Mouse (Mus musculus): ENCODE results near the gene Arid3a. TPM values are rescaled to one million over a fixed set of nuclear protein-coding genes. Genes with fewer than 3 reads are reported as not detected.
A peak's percentile ranks its signal among the peaks of the same experiment; 100 is the strongest.

Arid3a gene
- polyA plus RNA-seq, 1 experiment from 2014 or later: 11.1 TPM

DNA sequence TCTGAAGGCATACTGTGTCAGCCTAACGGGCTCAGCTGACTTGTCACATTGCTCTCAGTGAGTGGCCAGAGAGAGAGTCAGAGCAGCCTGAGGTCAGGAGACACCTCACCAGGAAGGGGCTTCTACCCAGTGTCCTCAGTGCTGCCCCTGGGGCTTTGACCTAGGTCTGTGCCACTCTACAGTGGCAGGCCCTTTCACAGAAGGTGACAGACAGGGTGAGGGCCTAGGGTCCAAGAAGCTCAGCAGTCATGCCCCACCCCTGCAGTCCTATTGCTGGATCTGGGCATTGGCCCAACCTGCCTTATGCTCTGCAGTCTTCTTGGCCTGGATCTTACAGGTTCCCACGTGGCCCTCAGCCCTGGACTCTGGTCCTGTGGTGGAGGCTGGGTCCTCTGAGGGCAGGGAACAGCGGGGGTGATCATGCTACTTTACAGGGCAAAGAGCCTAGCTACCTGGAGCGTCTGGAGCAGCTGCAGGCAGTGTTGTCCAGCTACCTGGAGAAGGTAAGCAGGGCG is 40.1 kb downstream of the Arid3a start:
- H3K27ac ChIP-seq: no peak overlapping the region
- peaks cover 42% of the 10 kb centered on the region for H3K27me3 ChIP-seq (ENCODE audit: insufficient read depth, poor library complexity, severe bottlenecking)
- peaks cover 10% of the 10 kb centered on the region for H3K4me1 ChIP-seq (replicated peaks)
- peak overlapping the region; percentile 14; the same call in 1 of the 2 replicates for H3K4me3 ChIP-seq
- no peak for DNase-seq (ENCODE audit: low spot score)
- H3K36me3 ChIP-seq: peaks cover 67% of the 10 kb centered on the region
- no peaks in the 10 kb centered on the region for H3K9me3 ChIP-seq
- WGBS: 93% methylated on average over 5 of the region's 5 CpGs

DNA sequence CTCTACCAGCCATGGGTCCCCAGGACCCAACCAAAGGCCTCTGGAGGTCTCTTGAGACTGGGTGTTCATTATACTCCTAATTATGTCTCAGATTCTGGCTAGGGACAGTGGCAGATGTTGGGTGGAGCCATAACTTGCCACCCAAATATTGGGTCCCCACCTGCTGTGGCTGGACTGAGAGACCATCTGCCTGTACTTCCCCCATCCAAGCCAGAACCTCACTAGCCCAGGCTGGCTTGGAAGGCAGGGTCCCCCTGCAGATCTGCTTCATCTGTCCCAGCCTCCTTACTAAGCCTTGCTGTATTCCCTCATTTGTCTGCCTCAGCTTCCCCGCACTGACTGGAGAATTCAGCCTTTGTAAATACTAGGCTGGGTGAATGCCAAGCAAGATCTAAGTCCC is 41.3 kb downstream of the Arid3a start:
- no peaks in the 10 kb centered on the region for H3K9me3 ChIP-seq
- H3K27me3 ChIP-seq (ENCODE audit: insufficient read depth, poor library complexity, severe bottlenecking): peaks cover 54% of the 10 kb centered on the region
- H3K4me1 ChIP-seq (replicated peaks): peaks cover 10% of the 10 kb centered on the region
- DNase-seq (ENCODE audit: low spot score): no peak
- no peak overlapping the region for H3K27ac ChIP-seq
- 98% methylated on average over 1 of the region's 1 CpGs for WGBS
- peaks cover 55% of the 10 kb centered on the region for H3K36me3 ChIP-seq
- H3K4me3 ChIP-seq: no peak overlapping the region

DNA sequence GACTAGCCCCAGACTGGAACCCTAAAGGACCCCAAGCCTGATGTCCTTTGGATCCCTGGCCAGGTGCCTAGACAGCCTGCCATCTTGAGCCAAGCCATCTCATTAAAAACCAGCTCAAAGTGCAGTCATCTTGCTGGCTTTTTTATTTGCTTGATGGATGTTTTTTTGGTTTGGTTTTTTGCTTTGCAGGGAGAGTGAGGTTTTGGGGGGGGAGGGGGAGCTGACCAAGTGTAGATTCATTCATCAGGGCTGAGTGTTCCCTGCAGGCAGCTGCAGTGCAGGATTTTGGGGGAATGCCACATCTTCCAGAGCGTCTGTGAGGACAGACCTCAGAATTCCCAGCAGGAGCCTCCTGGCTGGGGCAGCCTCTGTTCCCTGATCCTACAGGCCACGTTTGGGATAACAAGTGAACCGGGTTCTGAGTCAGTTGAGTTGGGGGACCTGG is 42.3 kb downstream of the Arid3a start:
- Histone ChIP-seq H3K4me3 (no peak overlapping the region), H3K4me1 (replicated peaks) (peaks cover 10% of the 10 kb centered on the region), H3K9me3 (no peaks in the 10 kb centered on the region), H3K27ac (no peak overlapping the region), H3K36me3 (peaks cover 52% of the 10 kb centered on the region), H3K27me3 (ENCODE audit: insufficient read depth, poor library complexity, severe bottlenecking) (peaks cover 64% of the 10 kb centered on the region)
- no peak for DNase-seq (ENCODE audit: low spot score)
- 11% methylated on average over 3 of the region's 3 CpGs for WGBS

DNA sequence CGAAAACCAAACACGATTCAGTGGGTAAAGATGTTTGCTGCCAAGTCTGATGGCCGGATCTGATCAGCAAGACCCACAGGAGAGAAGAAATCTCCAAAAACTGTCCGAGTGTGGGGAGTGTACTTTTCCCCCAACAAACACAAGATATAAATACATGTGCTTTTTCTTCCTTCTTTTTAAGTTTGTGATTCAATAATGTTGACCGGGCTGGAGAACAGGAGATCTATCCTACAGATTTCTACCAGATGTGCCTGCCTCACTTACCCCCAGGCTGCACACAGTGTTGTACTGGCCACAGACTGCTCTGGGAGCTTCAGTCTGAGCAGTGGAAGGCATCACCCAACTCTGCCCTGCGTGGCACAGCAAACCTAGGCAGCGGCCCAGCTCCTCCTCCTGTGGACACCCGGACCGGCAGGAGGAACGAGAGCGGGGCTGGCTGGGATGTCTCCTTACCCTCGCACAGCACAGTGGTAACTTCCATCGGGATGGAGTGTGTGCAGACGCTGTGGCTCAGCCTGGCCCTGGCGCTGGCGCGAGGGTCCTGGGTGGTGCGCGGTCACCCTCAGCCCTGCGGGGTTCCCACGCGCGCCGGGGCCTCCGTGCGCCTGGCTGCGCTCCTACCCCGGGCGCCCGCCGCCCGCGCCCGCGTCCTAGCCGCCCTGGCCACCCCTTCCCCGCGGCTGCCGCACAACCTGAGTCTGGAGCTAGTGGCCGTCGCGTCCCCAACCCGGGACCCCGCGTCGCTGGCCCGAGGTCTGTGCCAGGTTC is 43.8 kb downstream of the Arid3a start, which contains the start of gene Grin3b:
Gene Grin3b (plus strand): TSS at position 301 of the 768 bp plus-strand sequence.
- DNase-seq (ENCODE audit: low spot score): no peak
- peaks cover 66% of the 10 kb centered on the region for H3K27me3 ChIP-seq (ENCODE audit: insufficient read depth, poor library complexity, severe bottlenecking)
- H3K27ac ChIP-seq: peak within 1 kb of the TSS; percentile 35; the same call in 1 of the 2 replicates
- peaks cover 50% of the 10 kb centered on the region for H3K36me3 ChIP-seq
- 8% methylated on average over 47 of the region's 47 CpGs for WGBS
- no peaks in the 10 kb centered on the region for H3K9me3 ChIP-seq
- peaks cover 10% of the 10 kb centered on the region for H3K4me1 ChIP-seq (replicated peaks)
- H3K4me3 ChIP-seq: peak within 1 kb of the TSS; percentile 46

DNA sequence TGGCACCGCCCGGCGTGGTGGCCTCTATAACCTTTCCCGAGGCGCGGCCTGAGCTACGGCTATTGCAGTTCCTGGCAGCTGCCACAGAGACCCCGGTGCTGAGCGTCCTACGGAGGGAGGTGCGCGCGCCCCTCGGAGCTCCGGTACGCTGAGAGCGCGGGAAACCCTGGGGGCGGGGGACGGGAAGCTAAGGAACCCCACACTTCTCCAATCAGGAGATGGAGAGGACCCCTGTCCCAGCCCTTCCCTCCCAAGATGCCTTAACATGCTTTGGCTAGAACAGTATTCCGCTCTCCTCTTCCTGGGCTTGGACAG is 44.3 kb downstream of the Arid3a start:
- H3K36me3 ChIP-seq: peaks cover 50% of the 10 kb centered on the region
- peak overlapping the region; percentile 46 for H3K4me3 ChIP-seq
- peak overlapping the region; percentile 35; the same call in 1 of the 2 replicates for H3K27ac ChIP-seq
- no peaks in the 10 kb centered on the region for H3K9me3 ChIP-seq
- H3K27me3 ChIP-seq (ENCODE audit: insufficient read depth, poor library complexity, severe bottlenecking): peaks cover 66% of the 10 kb centered on the region
- 4% methylated on average over 21 of the region's 21 CpGs for WGBS
- peak; percentile 43 for DNase-seq (ENCODE audit: low spot score)
- H3K4me1 ChIP-seq (replicated peaks): peaks cover 10% of the 10 kb centered on the region

DNA sequence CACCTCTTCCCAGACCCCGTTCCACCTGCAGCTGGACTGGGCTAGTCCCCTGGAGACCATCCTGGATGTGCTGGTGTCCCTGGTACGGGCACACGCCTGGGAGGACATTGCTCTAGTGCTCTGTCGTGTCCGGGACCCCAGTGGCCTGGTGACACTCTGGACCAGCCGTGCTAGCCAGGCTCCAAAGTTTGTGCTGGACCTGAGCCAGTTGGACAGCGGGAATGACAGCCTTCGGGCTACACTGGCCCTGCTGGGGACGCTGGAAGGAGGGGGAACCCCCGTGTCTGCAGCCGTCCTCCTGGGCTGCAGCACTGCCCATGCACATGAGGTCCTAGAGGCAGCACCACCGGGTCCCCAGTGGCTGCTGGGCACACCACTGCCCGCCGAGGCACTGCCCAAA is 46.0 kb downstream of the Arid3a start:
- WGBS: 71% methylated on average over 14 of the region's 14 CpGs
- Histone ChIP-seq H3K9me3 (0 out of 2 replicates have a peak, but pooled peaks cover 9% of the 10 kb centered on the region), H3K27me3 (ENCODE audit: insufficient read depth, poor library complexity, severe bottlenecking) (peaks cover 79% of the 10 kb centered on the region), H3K4me3 (peak overlapping the region; percentile 0; the same call in 1 of the 2 replicates), H3K27ac (no peak overlapping the region), H3K36me3 (peaks cover 50% of the 10 kb centered on the region), H3K4me1 (replicated peaks) (peaks cover 13% of the 10 kb centered on the region)
- no peak for DNase-seq (ENCODE audit: low spot score)

DNA sequence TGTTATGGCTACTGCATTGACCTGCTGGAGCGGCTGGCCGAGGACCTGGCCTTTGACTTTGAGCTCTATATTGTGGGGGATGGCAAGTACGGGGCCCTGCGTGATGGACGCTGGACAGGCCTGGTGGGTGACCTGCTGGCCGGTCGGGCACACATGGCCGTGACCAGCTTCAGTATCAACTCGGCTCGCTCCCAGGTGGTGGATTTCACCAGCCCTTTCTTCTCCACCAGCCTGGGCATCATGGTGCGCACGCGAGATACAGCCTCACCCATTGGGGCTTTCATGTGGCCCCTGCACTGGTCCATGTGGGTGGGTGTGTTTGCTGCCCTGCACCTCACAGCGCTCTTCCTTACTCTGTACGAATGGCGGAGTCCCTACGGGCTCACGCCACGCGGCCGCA is 47.2 kb downstream of the Arid3a start:
- Histone ChIP-seq H3K4me3 (no peak overlapping the region), H3K9me3 (0 out of 2 replicates have a peak, but pooled peaks cover 9% of the 10 kb centered on the region), H3K27ac (no peak overlapping the region), H3K36me3 (peaks cover 54% of the 10 kb centered on the region), H3K27me3 (ENCODE audit: insufficient read depth, poor library complexity, severe bottlenecking) (peaks cover 72% of the 10 kb centered on the region), H3K4me1 (replicated peaks) (peaks cover 13% of the 10 kb centered on the region)
- WGBS: 90% methylated on average over 21 of the region's 21 CpGs
- no peak for DNase-seq (ENCODE audit: low spot score)

DNA sequence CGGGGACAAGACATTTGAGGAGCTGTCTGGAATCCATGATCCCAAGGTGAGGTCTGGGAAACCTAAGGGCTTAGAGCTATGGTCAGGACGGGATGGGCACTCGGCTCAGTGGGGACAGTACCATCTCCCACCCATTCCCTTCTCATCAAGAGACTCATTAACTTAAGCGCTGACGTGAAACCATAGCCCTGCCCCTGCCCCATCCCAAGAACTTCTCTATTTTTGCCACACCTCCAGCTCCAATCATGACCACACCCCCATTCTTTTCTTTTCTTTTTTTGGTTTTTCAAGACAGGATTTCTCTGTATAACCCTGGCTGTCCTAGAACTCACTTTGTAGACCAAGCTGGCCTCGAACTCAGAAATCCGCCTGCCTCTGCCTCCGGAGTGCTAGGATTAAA is 47.8 kb downstream of the Arid3a start:
- 90% methylated on average over 8 of the region's 8 CpGs for WGBS
- Histone ChIP-seq H3K27me3 (ENCODE audit: insufficient read depth, poor library complexity, severe bottlenecking) (peaks cover 67% of the 10 kb centered on the region), H3K36me3 (peaks cover 60% of the 10 kb centered on the region), H3K4me1 (replicated peaks) (peaks cover 14% of the 10 kb centered on the region), H3K4me3 (no peak overlapping the region), H3K27ac (no peak overlapping the region), H3K9me3 (0 out of 2 replicates have a peak, but pooled peaks cover 9% of the 10 kb centered on the region)
- DNase-seq (ENCODE audit: low spot score): no peak

DNA sequence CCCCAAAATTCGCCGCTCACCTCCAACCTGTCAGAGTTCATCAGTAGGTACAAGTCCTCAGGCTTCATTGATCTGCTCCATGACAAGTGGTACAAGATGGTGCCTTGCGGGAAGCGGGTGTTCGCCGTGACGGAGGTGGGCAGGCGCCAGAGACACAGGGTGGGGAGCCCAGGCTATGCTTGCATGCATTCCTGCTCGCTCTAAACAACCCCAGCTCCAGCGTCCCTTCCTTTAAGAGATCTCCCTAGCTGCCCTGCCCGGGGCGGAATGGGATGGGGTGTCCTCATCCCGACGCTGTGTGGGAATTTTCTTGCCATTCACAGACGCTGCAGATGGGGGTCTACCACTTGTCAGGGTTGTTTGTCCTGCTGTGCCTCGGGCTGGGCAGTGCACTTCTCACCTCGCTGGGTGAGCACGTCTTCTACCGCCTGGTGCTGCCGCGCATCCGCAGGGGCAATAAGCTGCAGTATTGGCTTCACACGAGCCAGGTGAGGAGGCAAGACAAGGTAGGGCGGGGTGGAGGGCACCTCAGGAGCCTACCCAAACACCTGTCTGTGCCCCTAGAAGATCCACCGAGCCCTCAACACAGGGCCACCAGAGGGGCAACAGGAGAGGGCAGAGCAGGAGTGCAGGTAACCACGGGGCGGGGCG is 49.4 kb downstream of the Arid3a start:
- Histone ChIP-seq H3K9me3 (0 out of 2 replicates have a peak, but pooled peaks cover 9% of the 10 kb centered on the region), H3K4me1 (replicated peaks) (peaks cover 13% of the 10 kb centered on the region), H3K27me3 (ENCODE audit: insufficient read depth, poor library complexity, severe bottlenecking) (peaks cover 51% of the 10 kb centered on the region), H3K36me3 (peaks cover 72% of the 10 kb centered on the region), H3K27ac (no peak overlapping the region), H3K4me3 (peak overlapping the region; percentile 23)
- 86% methylated on average over 28 of the region's 28 CpGs for WGBS
- DNase-seq (ENCODE audit: low spot score): no peak

DNA sequence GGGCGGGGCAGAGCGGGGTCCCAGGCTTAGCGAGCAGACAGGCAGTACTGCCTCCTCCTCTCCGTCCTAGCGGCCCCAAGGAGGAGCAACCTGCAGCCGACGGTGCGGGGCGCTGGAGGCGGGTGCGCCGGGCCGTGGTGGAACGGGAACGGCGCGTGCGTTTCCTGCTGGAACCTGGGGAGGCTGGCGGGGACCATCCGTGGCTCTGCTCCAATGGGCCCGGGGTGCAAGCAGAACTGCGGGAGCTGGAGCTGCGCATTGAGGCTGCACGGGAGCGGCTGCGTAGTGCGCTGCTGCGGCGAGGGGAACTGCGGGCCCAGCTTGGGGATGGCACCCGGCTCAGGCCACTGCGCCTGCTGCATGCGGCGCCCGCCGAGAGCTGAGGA is 49.9 kb downstream of the Arid3a start:
- Histone ChIP-seq H3K9me3 (0 out of 2 replicates have a peak, but pooled peaks cover 9% of the 10 kb centered on the region), H3K36me3 (peaks cover 77% of the 10 kb centered on the region), H3K27ac (no peak overlapping the region), H3K27me3 (ENCODE audit: insufficient read depth, poor library complexity, severe bottlenecking) (peaks cover 46% of the 10 kb centered on the region), H3K4me3 (peak overlapping the region; percentile 23), H3K4me1 (replicated peaks) (peaks cover 17% of the 10 kb centered on the region)
- 79% methylated on average over 36 of the region's 36 CpGs for WGBS
- no peak for DNase-seq (ENCODE audit: low spot score)

DNA sequence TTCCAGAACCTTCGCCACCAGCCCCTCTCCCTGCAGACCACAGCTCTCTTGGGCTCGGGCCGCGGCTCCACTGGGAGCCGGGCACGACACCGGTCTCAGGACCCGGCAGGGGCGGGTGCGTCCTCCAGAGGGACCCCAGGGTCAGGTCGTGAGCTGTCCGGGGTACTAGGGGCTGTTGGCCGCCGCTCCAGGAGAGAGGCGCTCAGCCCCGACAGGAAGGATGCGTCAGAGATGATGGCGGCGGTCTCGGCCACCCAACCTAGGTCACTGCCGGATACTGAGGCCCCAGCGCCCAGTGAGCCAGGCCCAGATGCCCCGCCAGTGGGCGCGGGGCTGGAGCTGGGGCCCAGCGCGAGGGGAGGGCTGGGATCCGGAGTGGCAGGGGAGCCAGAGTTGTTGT is 50.5 kb downstream of the Arid3a start:
- Histone ChIP-seq H3K9me3 (0 out of 2 replicates have a peak, but pooled peaks cover 9% of the 10 kb centered on the region), H3K4me1 (replicated peaks) (peaks cover 21% of the 10 kb centered on the region), H3K4me3 (no peak overlapping the region), H3K27me3 (ENCODE audit: insufficient read depth, poor library complexity, severe bottlenecking) (peaks cover 40% of the 10 kb centered on the region), H3K27ac (no peak overlapping the region), H3K36me3 (peaks cover 80% of the 10 kb centered on the region)
- DNase-seq (ENCODE audit: low spot score): no peak
- 79% methylated on average over 28 of the region's 28 CpGs for WGBS

DNA sequence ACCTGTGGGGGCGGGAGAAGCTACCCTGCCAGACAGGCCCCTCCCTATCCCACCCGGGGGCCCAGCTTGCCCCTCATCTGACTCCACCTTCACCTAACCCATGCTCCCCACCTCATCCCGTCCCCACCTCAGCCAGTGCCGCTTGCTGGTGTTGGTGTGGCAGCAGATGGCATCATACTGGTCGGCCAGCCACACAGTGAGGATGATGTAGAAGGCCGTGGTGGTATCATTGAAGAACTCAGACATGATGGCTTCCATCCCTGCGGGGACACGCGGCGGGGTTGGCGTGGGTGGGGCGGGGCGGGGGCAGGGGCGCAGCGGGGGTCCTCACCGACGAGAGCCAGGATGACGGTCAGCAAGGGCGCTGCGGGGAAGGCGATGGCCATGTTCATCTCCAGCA is 51.2 kb downstream of the Arid3a start:
- H3K9me3 ChIP-seq: 0 out of 2 replicates have a peak, but pooled peaks cover 9% of the 10 kb centered on the region
- no peak overlapping the region for H3K27ac ChIP-seq
- DNase-seq (ENCODE audit: low spot score): no peak
- WGBS: 95% methylated on average over 21 of the region's 21 CpGs
- no peak overlapping the region for H3K4me3 ChIP-seq
- H3K36me3 ChIP-seq: peaks cover 83% of the 10 kb centered on the region
- peaks cover 33% of the 10 kb centered on the region for H3K27me3 ChIP-seq (ENCODE audit: insufficient read depth, poor library complexity, severe bottlenecking)
- peaks cover 28% of the 10 kb centered on the region for H3K4me1 ChIP-seq (replicated peaks)
